ENCODE assay signal across 28 mouse cellular contexts in the genomic region with DNA sequence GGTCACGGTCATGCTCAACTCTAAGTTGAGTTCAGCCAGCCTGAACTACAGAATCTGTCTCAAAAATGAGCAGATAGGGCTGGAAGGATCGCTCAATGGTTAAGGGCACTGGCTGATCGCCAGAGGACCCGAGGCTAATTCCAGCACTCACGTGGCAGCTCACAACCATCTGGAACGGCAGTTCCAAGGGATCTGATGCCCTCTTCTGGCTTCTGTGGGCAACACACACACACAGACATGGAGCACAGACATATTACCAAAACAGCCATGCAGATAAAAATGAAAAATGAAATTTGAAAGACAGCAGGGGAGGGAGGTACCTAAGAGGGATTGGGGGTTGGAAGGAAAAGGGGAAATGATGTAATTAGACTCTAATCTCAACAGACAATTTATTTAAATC. TPM values are rescaled to one million over a fixed set of nuclear protein-coding genes. Genes with fewer than 3 reads are reported as not detected.
DNase-seq lines count a peak whose midpoint lies in the region; ATAC-seq and TF ChIP-seq lines count a peak whose summit lies in the region.
"Had no signal": no experiment of that assay in that cellular context is flagged by ENCODE, and none has a peak within 500 bp of the region (broad histone marks: within the 10 kb centered on the region; RNA-seq: fewer than 3 reads in every experiment).

No protein-coding gene starts in this region.

- TF ChIP-seq CTCF in liver, embryonic 14.5 days (IDR thresholded peaks at IDR 0.05; ENCODE audit: low read depth): peak; percentile 27

- H3K9me3 ChIP-seq in liver, embryonic 14.5 days (ENCODE audit: control insufficient read depth, low read length): no peaks in the 10 kb centered on the region
- H3K9me3 ChIP-seq in liver, embryonic 11.5 days (ENCODE audit: control insufficient read depth, low read length): no peaks in the 10 kb centered on the region
- H3K9me3 ChIP-seq: embryonic facial prominence, embryonic 15.5 days; heart, embryonic 10.5 days; intestine, embryonic 15.5 days; kidney, embryonic 15.5 days; limb, embryonic 15.5 days; neural tube, embryonic 13.5 days; stomach, embryonic 15.5 days had no signal

- no peak for TF ChIP-seq EP300 in liver, embryonic 14.5 days (IDR thresholded peaks at IDR 0.05; ENCODE audit: low read depth)

- H3K36me3 ChIP-seq in liver, embryonic 14.5 days (replicated peaks; ENCODE audit: control insufficient read depth, insufficient read depth, low read depth): no peaks in the 10 kb centered on the region; the same call in none of the 2 replicates
- H3K36me3 ChIP-seq in liver, embryonic 11.5 days (ENCODE audit: control insufficient read depth, insufficient read depth, low read length): peaks cover 18% of the 10 kb centered on the region

- H3K4me3 ChIP-seq in liver, embryonic 14.5 days (ENCODE audit: insufficient read depth in 1 of 2, low read depth in 2 of 2, low read length in 2 of 2): no peak overlapping the region
- H3K4me3 ChIP-seq in liver, embryonic 11.5 days (ENCODE audit: low read depth, low read length): no peak overlapping the region
- H3K4me3 ChIP-seq: embryonic facial prominence, embryonic 15.5 days; heart, embryonic 10.5 days; intestine, embryonic 15.5 days; kidney, embryonic 15.5 days; limb, embryonic 15.5 days; myocyte; neural tube, embryonic 13.5 days; stomach, embryonic 15.5 days had no signal

- ATAC-seq in liver, embryonic 14.5 days (ENCODE audit: insufficient read depth): no peak
- ATAC-seq in liver, embryonic 11.5 days (replicated peaks; ENCODE audit: low FRiP score): no peak
- ATAC-seq in megakaryocyte progenitor cell, adult 5-6 weeks (replicated peaks; ENCODE audit: poor library complexity): 0 out of 2 replicates have a peak, but pooled peaks have one; percentile 19
- ATAC-seq: forebrain, embryonic 14.5 days; hindbrain, embryonic 16.5 days; intestine, embryonic 15.5 days; midbrain, embryonic 16.5 days; Patski had no signal

- peak; percentile 9 for DNase-seq in embryo, embryonic 9.5 days (ENCODE audit: extremely low spot score)
- no peak for DNase-seq in embryo, embryonic 11 days
- DNase-seq in liver, embryonic 14.5 days (ENCODE audit: low read depth in 3 of 3, low spot score in 3 of 3): no peak
- DNase-seq in liver, embryonic 11.5 days (ENCODE audit: low spot score): no peak
- DNase-seq in R1 (ENCODE audit: low read depth, low spot score): peak; percentile 57
- no peak for DNase-seq in left cerebral cortex, adult 18-20 months (ENCODE audit: low spot score in 2 of 2)
- DNase-seq: adrenal gland, postnatal 36 days; cerebellum, adult 18-20 months; cerebellum, postnatal 14 days; kidney, postnatal 4 days; left cerebral cortex, postnatal 4 days; lung, adult 2 months; lung, postnatal 36 days; right cerebral cortex, adult 18-20 months; thymus, postnatal 4 days had no signal

- H3K4me2 ChIP-seq in liver, embryonic 14.5 days (ENCODE audit: low read depth): no peak overlapping the region
- no peak overlapping the region for H3K4me2 ChIP-seq in liver, embryonic 11.5 days
- H3K4me2 ChIP-seq: embryonic facial prominence, embryonic 15.5 days; intestine, embryonic 15.5 days; kidney, embryonic 15.5 days; limb, embryonic 15.5 days; neural tube, embryonic 13.5 days; stomach, embryonic 15.5 days had no signal

- H3K27ac ChIP-seq in liver, embryonic 14.5 days: no peak overlapping the region
- no peak overlapping the region for H3K27ac ChIP-seq in liver, embryonic 11.5 days (ENCODE audit: low read depth, low read length)
- H3K27ac ChIP-seq: embryonic facial prominence, embryonic 15.5 days; heart, embryonic 10.5 days; intestine, embryonic 15.5 days; kidney, embryonic 15.5 days; limb, embryonic 15.5 days; neural tube, embryonic 13.5 days; stomach, embryonic 15.5 days had no signal

- WGBS in liver, embryonic 14.5 days (ENCODE audit: insufficient replicate concordance): 70% methylated on average over 6 of the region's 6 CpGs
- 68% methylated on average over 6 of the region's 6 CpGs for WGBS in liver, embryonic 11.5 days

- no peak overlapping the region for H3K9ac ChIP-seq in liver, embryonic 14.5 days (replicated peaks)
- no peak overlapping the region for H3K9ac ChIP-seq in liver, embryonic 11.5 days (ENCODE audit: low read depth, low read length)
- H3K9ac ChIP-seq: embryonic facial prominence, embryonic 15.5 days; intestine, embryonic 15.5 days; kidney, embryonic 15.5 days; limb, embryonic 15.5 days; neural tube, embryonic 13.5 days; stomach, embryonic 15.5 days had no signal

- H3K4me1 ChIP-seq in liver, embryonic 14.5 days (replicated peaks; ENCODE audit: control insufficient read depth in 2 of 2, insufficient read depth in 2 of 2, low read length in 1 of 2): peaks cover 0 to 7% of the 10 kb centered on the region in 2 experiments; a peak in 3 of 4 replicates
- peaks cover 7% of the 10 kb centered on the region for H3K4me1 ChIP-seq in liver, embryonic 11.5 days (replicated peaks; ENCODE audit: control insufficient read depth, insufficient read depth, low read length)

- H3K27me3 ChIP-seq in liver, embryonic 14.5 days (ENCODE audit: control insufficient read depth, insufficient read depth, low read length): no peaks in the 10 kb centered on the region
- no peaks in the 10 kb centered on the region for H3K27me3 ChIP-seq in liver, embryonic 11.5 days (replicated peaks; ENCODE audit: control insufficient read depth, insufficient read depth, low read length)
- H3K27me3 ChIP-seq: embryonic facial prominence, embryonic 15.5 days; intestine, embryonic 15.5 days; kidney, embryonic 15.5 days; limb, embryonic 15.5 days; neural tube, embryonic 13.5 days; Patski; stomach, embryonic 15.5 days had no signal

RNA-seq across cellular contexts. Expression of a gene that starts 5.3 kb away (rescaled TPM):
- 3.7 and 4.1 TPM in 2 replicates for polyA plus RNA-seq in liver, embryonic 14.5 days (2012; rRNA removed)
- 7.6 and 7.9 TPM in 2 replicates for polyA plus RNA-seq in liver, embryonic 14.5 days (2014; fragmentation: Nextera tagmentation; extraction: Ambion mirVana)
- 21.4 and 21.8 TPM in 2 replicates for polyA plus RNA-seq in liver, embryonic 11.5 days (2014; fragmentation: Nextera tagmentation; extraction: Ambion mirVana)
- 25.1 and 30.4 TPM in 2 replicates for total RNA-seq in megakaryocyte progenitor cell, adult 5-6 weeks (2015)
- total RNA-seq in megakaryocyte progenitor cell, adult 5-6 weeks (2017): 10.3 and 11.1 TPM in 2 replicates
- total RNA-seq in left cerebral cortex, adult 18-20 months (2021): 10 to 100 TPM in 1 of 2 experiments, 1 to 10 TPM in 1; 8.9 to 11.6 TPM

Comparison
In these comparisons a context has a peak if more than half of its experiments do, and no peak if none do; other contexts are left out.
1. DNase-seq: peak in embryo, embryonic 9.5 days (single experiment) and R1 (single experiment); none in embryo, embryonic 11 days (single experiment), liver, embryonic 14.5 days (0 of 3), liver, embryonic 11.5 days (single experiment) and left cerebral cortex, adult 18-20 months (0 of 2).